Mouse (Mus musculus) thymus, postnatal 14 days (tissue): ENCODE results near the gene Syngr1.
A peak's percentile ranks its signal among the peaks of the same experiment; 100 is the strongest.
"Not testable (repeated sequence)": the region's sequence is repeated elsewhere in the genome, so short reads cannot be mapped to it uniquely, and the experiment has no call there.

Experiments
- DNase-seq: peaks from one replicate; pipeline ENCODE4 v3.0.0; 2021

The Syngr1 gene

DNA sequence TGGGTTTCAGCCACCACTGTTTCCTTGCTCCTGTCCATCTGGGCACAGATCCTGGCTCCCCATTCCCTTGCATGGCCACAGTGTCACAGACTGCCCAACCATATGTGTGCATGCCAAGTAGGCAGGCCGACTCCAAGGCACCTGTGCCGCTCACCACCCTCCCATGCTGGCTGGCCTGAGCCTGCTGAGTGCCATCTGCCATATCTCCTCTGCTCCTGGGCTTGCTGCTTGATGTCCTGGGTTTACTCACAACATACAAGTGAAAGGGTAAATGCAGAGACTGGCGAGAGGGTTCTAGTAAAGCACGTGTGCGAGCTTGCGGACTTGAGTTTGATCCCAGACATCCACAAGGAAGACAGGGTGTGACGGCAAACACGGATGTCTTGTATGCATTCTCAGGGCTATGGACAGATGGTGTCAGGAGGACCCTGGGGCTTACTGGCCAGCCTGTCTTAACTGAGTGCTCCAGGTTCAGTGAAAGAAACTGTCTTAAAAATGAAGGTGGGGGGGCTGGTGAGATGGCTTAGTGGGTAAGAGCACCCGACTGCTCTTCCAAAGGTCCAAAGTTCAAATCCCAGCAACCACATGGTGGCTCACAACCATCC lies 30.7 kb downstream of the Syngr1 start:
- no peak for DNase-seq

DNA sequence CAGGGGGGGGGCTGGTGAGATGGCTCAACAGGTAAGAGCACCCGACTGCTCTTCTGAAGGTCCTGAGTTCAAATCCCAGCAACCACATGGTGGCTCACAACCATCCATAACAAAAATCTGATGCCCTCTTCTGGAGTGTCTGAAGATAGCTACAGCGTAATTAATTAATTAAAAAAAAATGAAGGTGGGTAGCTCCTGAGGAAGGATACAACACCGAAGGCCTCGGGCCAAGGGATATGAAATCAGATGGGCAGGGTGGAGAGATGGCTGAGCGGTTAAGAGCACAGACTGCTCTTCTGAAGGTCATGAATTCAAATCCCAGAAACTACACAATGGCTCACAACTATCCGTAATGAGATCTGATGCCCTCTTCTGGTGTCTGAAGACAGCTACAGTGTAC lies 31.3 kb downstream of the Syngr1 start:
- DNase-seq = not testable (repeated sequence)

DNA sequence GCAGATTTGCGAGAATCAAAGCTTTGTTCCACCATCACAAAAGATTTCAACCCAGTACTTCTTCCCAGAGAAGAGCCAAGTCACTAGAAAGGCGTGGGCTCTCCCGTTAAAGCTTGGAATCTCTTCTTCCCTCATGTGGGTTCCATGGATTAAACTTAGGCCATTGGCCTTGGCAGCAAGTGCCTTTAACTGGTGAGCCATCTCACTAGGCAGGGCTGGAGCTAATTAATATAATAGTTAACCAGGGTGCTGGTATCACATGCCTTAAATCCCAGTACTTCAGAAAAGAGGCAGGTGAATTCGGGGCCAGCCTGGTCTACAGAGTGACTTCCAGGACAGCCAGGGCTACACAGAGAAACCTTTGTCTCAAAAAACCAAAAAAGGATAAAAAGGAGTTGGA lies 33.5 kb downstream of the Syngr1 start:
- no peak for DNase-seq

DNA sequence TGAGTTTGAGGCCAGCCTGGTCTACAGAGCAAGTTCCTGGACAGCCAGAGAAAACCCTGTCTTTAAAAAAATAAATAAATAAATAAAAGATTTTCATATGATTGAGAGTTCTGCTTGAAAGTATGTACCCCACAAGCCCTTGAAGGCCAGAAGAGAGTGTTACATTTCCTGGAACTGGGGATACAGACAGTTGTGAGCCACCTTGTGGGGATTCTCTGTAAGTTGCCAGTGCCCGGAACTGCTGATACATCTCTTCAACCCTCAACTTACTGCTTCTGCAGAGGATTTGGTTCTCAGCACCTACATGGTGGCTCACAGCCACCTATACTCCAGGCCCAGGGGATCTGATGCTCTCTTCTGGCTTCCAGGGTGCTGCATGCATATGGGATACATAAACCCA lies 36.1 kb downstream of the Syngr1 start:
- DNase-seq = peak; percentile 44

DNA sequence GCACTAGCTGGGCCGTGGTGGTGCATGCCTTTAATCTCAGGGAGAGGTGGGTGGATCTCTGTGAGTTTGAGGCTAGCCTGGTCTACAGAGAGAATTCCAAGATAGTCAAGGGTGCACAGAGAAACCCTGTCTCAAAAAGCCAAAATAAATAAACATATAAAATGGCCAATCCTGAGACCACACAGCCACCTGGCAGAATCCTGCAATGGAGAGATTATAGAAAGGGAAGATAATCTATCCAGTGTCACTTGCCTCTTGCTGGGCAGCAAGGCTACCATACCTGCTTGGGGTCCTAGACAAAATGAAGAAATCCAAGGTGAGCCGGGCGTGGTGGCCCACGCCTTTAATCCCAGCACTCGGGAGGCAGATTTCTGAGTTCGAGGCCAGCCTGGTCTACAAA lies 38.8 kb downstream of the Syngr1 start:
- DNase-seq = no peak

DNA sequence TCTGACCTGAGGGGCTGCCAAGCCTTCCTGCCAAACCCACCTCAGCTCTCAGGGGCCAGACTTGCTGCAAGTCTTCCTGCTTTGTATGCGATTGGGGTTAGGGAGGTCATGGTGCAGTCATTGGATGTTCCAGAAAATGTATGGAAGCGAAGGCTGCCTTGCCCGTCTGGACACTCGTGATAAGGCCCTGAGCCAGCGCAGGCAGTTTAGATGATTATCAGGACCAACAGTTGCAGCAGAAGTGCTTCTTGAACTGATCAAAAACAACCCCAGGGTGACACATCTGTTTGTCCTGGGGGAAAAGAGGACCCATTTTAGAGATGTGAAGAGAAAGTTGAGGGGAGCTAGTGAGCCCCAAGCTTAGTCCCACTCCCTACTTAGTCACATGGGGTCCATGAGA lies 39.6 kb downstream of the Syngr1 start:
- DNase-seq = no peak

DNA sequence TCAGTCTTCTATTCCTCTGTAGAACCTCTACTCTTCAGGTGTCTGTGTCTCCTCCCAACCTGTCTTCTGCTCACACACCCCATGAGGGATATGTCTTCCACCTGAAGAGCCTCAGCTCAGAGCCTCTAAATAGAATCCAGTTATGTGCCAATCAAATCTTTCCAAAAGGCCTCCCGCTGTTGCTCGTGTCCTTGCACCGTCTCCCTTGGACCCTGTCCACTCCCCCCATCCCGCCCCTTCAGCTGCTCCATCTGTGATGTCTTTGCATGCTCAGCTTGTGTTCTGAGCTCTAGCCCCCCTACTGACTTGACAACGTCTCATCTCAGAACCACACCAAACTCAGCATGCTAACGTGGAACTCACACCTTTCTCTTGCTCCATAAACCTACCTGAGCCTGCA lies 40.3 kb downstream of the Syngr1 start:
- no peak for DNase-seq

DNA sequence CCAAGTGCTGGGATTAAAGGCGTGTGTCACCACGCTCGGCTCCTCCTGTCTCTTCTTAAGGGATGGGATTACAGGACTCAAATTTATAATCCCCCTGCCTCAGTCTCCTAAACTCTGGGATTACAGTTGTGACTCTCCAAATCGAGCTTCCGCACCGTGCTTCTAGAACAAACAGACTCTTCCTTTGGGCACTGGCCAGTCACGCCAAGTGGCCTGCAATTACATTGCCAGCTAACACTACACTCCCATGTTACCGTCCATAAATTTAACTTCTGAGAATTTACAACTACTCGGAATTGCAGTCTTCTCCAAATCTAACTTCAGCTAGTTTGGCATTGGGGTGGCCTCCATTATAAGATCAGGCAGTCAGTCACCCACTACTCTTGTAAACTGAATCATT lies 41.3 kb downstream of the Syngr1 start:
- DNase-seq = no peak

DNA sequence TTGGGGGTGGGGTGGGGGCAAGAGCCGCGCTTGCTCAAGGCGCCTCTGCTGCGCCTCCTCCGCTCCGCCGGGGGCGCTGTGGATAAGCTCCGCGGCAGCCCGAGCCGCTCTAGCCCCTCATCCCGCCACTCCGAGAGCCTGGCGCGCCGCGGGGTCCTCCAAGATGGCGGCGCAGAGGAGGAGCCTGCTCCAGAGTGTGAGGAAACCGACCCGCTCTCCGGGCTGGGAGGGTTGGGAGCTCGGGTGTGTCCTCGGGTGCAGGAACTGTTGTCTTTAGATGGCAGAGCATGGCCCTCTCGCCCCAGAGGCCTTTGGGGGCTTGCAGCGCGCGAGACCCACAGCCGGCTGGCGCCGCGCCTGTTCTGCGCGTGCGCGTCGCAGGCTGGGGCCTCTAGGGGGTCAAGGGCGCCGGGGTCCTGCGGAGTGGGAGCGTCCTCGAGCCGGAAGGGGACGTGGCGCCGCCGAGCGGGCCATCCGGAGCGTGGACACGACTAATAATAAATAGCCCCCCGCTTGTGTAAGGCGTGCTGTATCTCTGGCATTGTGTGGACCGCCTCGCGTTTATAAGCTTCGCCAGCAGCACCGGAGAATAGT lies 42.0 kb downstream of the Syngr1 start, which contains the start of gene Tab1:
Tab1 (plus strand) TSS at position 135 of the 594 bp plus-strand sequence.
- peak; percentile 94 for DNase-seq

DNA sequence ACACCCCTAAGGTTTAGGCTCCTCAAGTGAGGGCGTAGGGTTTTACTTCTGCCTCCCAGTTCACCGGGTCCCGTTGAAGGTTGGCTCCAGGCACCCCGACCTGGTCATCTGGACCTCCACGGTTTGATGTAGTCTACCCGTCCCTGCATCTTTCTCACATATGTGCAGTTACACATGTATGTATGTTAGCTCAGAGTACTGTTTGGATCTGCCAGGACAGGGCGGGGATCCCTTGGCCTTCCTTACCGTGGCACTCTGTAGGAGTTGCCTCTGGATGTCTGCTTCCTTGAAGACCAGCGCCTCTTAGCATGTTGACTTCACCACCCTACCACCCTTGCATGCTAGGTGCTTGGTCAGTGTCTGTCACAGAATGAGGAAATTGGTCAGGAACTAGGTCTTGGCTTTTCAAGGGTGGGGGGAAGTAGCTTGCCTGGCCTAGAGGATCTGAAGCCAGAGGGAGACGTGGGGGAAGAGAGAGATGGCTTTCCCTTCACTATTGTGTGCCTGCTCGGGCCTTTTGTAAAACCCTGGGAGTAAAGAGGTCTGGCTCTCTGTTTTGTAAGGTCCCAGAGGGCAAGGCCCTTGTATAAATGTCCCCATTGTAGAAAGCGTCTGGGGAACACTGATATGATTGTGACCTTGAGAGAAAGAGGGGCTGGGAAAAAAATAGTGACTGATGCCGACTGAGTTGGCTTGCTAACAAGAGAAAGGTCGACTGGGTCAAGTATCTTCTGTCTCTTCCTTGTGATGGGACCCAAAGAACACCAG lies 42.7 kb downstream of the Syngr1 start:
- DNase-seq = no peak

DNA sequence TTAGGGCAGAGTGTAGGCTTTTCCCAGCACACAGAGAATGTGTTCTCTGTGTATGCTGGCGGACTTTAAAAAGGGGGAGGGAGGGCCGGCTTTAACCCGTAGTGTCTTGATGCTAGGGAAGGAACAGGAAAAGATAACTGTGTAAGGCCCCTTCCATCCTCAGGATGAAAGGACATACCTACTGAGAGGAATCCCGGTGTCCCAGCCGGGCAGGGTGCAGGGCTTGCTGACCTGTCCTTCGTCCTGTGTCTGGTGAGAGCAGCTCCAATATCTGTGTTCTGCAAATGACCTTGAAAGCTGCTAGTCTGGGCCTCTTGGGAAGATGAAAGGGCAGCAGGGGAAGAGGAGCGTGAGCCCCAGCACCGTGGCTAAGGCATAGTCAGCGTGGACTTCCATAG lies 43.3 kb downstream of the Syngr1 start:
- DNase-seq = no peak

DNA sequence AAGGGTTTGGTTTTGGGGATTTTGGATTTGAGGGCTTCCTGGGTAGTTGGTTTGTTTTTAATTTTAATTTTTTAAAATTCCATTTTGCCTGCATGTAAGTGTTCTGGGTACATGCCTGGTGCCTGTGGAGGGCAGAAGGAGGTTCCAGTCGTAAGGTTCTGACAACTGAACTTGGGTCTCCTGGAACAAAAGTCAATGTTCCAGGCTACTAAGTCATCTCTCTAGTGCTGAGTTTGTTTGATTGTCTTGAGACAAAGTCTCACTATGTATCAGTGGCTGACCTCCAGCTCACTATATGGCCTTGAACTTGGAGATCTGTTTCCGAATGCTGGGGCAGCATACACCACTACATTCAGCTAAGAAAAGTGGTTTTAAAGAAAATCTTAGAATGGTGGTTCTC lies 44.4 kb downstream of the Syngr1 start:
- no peak for DNase-seq

DNA sequence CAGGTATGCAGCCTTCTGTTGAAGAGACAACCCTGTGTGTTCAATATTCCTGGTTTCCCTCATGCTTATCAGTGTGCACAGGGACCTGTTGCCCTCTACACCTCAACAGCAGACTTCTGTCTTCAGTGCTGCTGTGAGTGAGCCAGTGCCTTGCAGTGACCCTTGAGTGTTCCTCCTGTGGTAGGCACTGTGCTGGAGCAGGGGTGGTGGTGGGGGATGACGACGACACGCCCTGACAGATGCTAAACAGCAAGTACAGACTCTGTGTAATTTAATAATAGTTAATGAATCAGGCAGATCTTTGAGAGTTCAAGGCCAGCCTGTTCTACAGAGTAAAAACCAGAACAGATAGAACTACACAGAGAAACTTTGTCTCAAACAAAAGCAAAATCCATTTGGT lies 45.5 kb downstream of the Syngr1 start:
- DNase-seq = no peak

DNA sequence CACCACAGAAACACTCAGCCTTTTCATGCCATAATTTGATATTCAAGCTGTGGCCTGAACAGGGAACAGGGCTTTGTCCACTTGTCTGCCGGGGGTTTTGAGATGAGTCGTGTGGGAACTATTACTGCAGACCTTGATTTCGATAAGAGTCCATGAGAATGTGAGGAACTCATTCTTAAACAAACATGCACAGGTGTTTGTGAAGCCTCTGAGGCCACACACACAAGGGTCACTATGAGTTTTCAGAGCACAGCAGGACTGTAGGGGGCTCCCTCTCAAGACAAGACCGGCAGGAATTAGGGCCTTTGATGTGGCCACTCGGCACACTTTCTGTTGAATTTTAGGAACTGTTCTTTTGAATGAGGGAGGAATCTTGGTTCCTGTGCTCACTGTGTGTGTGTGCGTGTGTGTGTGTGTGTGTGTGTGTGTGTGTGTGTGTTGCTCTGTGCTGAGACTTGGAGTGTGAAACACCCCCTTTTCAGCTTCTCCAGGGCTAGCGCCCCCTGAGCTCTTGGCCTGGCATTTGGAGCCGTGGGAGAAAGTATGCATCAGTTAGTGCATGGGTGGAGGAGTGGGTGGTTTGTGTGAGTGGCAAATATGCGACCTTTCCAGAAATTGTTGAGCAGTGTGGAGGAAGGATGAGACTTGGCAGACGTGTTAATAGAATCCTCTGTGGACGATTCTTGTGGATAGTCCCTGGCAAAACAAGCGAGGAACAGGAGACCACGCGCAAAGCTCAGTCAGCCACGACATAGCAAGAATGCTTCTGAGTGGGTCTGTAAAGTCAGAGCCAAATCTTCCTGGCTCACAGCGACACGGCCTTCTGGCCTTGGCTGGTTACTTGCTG lies 47.0 kb downstream of the Syngr1 start:
- DNase-seq = no peak

DNA sequence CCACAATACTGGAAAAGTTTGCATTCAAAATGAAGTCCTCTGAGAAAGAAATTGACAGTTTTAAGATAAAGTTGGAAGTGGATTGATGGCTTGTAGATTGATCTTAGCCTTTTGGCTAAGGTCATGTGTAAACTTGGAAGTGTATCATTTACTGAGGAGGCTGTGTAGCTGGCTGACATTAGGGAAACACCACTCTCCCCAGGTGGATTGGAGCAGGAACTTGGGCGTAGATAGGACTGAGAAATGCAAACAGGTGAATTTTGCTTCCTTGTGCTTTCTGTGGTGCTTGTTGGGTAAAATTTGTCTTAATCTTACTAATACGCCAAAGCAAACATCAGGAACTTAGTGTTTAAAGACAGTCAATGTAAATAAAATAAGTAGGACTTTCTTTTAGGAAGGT lies 49.2 kb downstream of the Syngr1 start:
- DNase-seq = no peak

DNA sequence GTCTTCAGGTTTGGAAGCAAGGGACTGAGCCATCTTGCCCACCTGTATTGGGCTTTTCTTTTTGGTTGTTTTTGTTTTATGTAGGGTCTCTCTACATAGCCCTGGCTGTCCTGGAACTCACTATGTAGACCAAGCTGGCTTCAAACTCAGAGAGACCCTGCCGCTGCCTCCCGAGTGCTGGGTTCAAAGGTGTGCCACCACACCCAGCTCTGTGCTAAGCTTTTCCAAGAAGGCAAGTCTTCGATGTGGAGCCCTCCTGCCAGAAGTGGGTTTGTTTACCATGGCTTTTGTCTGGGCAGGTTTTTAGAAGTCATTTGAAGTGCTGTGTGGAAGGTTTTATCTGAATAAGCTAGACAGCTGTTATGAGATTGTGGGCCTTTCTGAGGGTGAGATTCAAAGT lies 49.7 kb downstream of the Syngr1 start:
- DNase-seq = no peak

DNA sequence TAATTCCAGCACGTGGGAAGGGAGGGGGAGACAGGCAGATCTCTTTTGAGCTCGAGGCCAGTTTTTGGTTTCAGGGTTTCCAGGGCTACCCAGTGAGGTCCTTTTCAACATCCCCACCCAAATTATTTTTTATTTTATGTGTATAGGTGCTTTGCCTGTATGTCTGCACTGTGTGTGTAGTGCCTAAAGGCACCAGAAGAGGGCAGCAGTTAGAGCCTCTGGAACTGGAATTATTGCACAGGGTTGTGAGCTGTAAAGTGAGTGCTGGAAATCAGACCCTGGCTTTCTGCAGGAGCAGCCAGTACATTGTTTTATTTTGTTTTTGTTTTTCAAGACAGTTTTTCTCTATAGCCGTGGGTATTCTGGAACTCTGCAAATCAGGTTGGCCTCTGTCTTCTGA lies 51.0 kb downstream of the Syngr1 start:
- DNase-seq = no peak

DNA sequence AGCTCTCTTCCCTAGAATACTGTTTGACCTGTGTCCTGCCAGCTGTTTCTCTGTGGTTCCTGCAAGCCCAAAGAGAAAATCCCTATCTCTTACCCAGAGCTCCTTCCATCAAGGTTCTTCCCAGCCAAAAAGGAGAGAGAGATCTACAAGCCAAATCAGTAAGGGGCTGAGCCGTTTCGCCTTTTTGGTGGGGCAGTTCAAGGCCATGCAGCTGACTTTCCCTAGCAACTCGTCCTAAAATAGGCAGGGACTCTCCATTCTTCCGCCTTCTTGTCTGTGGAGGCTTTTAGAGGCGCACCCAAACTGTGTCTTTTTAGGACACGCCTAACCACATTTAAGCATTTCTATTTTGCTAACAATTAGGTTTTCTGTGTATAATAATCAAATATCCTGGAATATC lies 52.6 kb downstream of the Syngr1 start:
- DNase-seq = no peak

DNA sequence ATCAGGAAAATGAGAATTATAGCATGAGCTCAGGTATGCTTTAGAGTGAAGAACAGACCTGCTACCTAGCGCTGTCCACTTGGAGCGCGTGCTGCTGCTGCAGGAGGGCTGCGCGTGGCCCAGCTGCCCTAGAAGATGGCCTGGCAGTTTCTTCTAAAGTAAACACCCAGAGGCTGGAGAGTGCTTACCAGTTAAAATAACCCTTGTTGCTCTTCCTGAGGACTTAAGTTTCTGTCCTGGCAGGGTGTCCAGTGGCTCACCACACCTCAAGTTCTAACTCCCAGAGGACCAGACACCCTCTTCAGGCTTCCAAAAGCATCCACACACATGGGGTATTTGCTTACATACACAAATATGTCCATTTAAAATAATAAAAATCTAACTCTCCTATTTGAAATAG lies 54.3 kb downstream of the Syngr1 start:
- DNase-seq = no peak

DNA sequence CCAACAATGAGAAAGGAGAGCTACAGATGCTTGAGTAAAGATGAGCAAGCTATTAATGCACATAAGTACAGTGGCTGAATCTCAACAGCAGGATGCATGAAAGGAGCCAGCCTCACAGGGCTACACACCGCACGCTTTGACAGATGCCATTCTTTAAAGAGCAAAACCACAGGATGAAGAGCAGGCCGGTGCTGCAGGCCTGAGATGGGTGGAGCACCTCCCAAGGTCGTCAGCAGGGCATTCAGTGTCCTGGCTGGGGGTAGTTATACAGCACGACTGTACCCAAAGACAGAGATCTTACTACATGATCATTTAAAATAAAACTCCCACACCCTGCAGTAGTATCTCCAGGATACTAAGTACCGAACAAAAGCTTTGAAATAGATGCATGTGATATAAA lies 55.0 kb downstream of the Syngr1 start:
- DNase-seq = no peak

DNA sequence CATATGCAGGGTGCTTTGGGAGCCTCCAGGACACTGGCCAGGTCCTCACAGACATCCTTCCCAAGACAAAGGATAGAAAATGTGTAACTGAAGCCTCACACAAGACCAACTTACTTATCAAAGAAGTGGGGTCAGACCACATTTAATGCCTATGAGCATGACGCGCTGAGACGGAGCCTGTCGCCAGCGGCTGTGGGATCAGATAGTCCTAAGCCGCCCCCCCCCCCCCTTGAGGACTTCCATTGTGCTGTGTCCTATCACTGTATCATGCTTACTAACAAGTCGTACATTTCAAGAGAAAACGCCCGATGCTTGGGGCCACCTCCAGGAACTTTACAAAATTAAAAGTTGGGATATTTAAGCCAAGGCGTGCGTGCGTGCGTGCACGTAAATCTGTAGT lies 56.0 kb downstream of the Syngr1 start:
- DNase-seq = no peak

DNA sequence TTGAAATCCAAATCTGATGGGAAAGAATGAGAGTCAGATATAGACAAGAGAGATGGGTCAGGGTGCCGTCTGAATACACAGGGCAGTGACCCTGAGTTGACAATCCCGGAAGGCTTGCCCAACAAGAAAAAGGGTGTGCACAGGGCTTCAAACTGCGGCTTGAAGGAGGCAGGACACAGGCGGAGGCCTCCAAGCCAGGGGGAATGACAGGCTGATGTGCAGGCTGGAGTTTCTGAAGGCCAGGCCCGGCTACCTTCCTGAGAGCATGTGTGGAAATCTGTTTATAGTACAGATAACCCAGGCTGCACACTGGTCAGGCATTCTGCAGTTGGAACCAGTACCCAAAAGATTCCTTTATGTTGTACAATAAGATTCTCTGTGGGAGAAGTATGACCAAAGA lies 56.4 kb downstream of the Syngr1 start:
- no peak for DNase-seq

DNA sequence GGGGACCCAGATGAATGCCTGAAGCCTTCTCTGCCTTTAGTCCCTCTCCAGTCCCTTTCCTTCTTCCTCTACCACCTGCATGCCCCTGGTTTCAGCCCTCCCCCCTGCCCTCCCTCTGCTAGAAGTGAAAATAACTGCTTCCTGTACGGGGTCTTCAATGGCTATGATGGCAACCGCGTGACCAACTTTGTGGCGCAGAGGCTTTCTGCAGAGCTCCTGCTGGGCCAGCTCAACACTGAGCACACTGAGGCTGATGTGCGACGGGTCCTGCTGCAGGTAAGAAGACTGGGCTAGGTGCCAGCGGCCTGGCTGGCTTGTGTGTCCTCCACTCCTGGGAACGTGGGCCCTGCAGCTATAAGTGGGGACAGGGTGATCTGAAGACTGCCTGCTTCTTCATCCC lies 57.4 kb downstream of the Syngr1 start:
- peak; percentile 64 for DNase-seq

DNA sequence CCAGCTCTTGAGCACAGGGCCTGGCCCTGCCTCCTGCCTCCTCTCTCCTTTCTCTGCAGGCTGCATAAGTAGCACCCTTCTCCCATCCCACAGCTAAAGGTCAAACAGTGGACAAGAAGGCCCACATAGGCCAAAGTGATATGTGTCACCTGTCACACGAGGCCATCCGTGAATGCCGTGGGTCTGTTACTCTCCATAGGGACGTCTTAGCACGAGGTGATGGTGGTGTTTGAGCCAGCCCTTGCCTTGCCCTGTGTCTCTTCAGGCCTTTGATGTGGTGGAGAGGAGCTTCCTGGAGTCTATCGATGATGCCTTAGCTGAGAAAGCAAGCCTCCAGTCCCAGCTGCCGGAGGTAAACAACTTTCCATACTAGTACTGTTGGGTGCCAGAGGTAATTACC lies 58.4 kb downstream of the Syngr1 start:
- peak; percentile 54 for DNase-seq
